Mouse (Mus musculus) stomach, postnatal 0 days (tissue): ENCODE measurements around the gene Mapt. TPM values are rescaled to one million over a fixed set of nuclear protein-coding genes. Genes with fewer than 3 reads are reported as not detected.
"Not testable (repeated sequence)": the region's sequence is repeated elsewhere in the genome, so short reads cannot be mapped to it uniquely, and the experiment has no call there.

Experiments used
- ATAC-seq: fragments of 200-750 bp; cut with Nextera tagmentation; 2 replicates; pipeline ENCODE4 v1.8.0; 2017; ENCODE audit not compliant: low FRiP score, low TSS enrichment
- DNase-seq: peaks from one replicate; pipeline ENCODE4 v3.0.0-alpha.2; 2016; ENCODE audit warnings: low spot score
- H3K27ac ChIP-seq: fragments of 300-500 bp; sonication (generic); replicated peaks from 2 replicates; pipeline ENCODE4 v1.5.1; 2014; ENCODE audit warnings: mild to moderate bottlenecking, control low read depth
- H3K27me3 ChIP-seq: fragments of 300-500 bp; sonication (generic); 2 replicates; pipeline ENCODE4 v1.6.1; 2014; ENCODE audit warnings: low read length; ENCODE audit not compliant: control insufficient read depth, insufficient read depth
- H3K36me3 ChIP-seq: fragments of 300-500 bp; sonication (generic); 2 replicates; pipeline ENCODE4 v1.6.1; 2014; ENCODE audit warnings: low read length, mixed read lengths; ENCODE audit not compliant: control insufficient read depth, insufficient read depth
- H3K4me1 ChIP-seq: fragments of 300-500 bp; sonication (generic); replicated peaks from 2 replicates; pipeline ENCODE4 v1.6.1; 2014; ENCODE audit warnings: antibody characterized with exemption; ENCODE audit not compliant: control insufficient read depth, insufficient read depth
- H3K4me2 ChIP-seq: fragments of 300-500 bp; sonication (generic); replicated peaks from 2 replicates; pipeline ENCODE4 v1.6.1; 2014; ENCODE audit warnings: low read depth, mild to moderate bottlenecking, control low read depth, moderate library complexity
- H3K4me3 ChIP-seq: fragments of 300-500 bp; sonication (generic); 2 replicates; pipeline ENCODE4 v1.5.1; 2014; ENCODE audit warnings: low read depth, low read length, control low read depth
- H3K9ac ChIP-seq: fragments of 300-500 bp; sonication (generic); 2 replicates; pipeline ENCODE4 v1.6.1; 2014; ENCODE audit warnings: mild to moderate bottlenecking, low read length, control low read depth, mixed read lengths
- H3K9me3 ChIP-seq: fragments of 300-500 bp; sonication (generic); 2 replicates; pipeline ENCODE4 v1.6.1; 2016; ENCODE audit warnings: low read length; ENCODE audit not compliant: control insufficient read depth
- CTCF ChIP-seq: IDR thresholded peaks from 2 replicates; pipeline ENCODE4 v1.5.1; 2016; ENCODE audit warnings: antibody characterized with exemption, low read depth, mild to moderate bottlenecking, moderate library complexity
- EP300 ChIP-seq: optimal IDR thresholded peaks from 2 replicates; pipeline ENCODE3; 2016; ENCODE audit warnings: antibody characterized with exemption
- WGBS: fragments of 180-500 bp; shearing (Covaris S2); extraction: QIAGEN DNeasy Blood & Tissue Kit; methylation state at CpG from one replicate; pipeline ENCODE4 v1.1.7; 2014; 5-methylcytosine and 5-hydroxymethylcytosine counted together
- polyA plus RNA-seq: library from polyadenylated mRNA; unstranded; fragments of >200 nt; fragmentation: Nextera tagmentation; extraction: Ambion mirVana; gene quantifications from 2 replicates; pipeline ENCODE4 v1.2.1, GENCODE M21; 2015

Mapt gene
- polyA plus RNA-seq, 1 experiment from 2014 or later, result 8.2 TPM

DNA sequence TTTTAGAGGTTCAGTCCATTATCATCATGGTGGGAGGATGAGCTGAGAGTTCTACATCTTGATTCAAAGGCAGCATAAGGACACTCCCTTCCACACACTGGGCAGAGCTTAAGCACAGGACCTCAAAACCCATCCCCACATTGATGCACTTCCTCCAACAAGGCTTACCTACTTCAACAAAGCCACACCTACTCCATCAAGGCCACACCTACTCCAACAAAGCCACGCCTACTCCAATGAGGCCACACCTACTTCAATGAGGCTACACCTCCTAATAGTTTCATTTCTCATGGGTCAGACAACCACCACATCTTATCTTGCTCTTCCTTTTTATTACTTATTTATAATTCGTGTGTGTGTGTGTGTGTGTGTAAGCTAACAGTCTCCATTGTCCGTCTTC, 22.1 kb upstream of the Mapt start:
- Histone ChIP-seq H3K36me3 (no peaks in the 10 kb centered on the region), H3K4me3 (no peak overlapping the region), H3K4me1 (no peaks in the 10 kb centered on the region), H3K27me3 (no peaks in the 10 kb centered on the region), H3K4me2 (no peak overlapping the region), H3K9me3 (no peaks in the 10 kb centered on the region), H3K27ac (no peak overlapping the region), H3K9ac (no peak overlapping the region)
- ATAC-seq (no peak), DNase-seq (no peak)
- 58% methylated on average over 3 of the region's 3 CpGs for WGBS
- no peak for TF ChIP-seq CTCF
- no peak for TF ChIP-seq EP300

DNA sequence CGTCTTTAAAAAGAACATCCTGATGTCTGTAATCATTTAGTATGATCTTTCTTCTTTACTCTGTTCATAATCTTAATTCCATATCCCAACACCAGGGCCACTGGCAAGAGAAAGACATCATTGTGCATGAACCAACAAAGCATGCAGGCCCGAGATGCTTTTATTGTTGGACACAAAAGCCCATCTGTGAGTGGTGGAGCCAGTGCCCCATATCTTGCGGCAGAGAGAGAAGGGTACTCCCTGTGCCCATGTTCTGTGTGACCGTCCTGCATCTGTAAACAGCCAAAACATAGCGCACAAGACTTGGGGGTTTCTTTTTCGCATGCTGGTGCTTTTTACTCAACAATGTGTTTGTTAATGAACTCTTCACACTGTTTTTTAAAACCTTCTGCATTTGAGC, 19.9 kb upstream of the Mapt start:
- TF ChIP-seq EP300 (no peak), CTCF (no peak)
- ATAC-seq, result no peak

DNA sequence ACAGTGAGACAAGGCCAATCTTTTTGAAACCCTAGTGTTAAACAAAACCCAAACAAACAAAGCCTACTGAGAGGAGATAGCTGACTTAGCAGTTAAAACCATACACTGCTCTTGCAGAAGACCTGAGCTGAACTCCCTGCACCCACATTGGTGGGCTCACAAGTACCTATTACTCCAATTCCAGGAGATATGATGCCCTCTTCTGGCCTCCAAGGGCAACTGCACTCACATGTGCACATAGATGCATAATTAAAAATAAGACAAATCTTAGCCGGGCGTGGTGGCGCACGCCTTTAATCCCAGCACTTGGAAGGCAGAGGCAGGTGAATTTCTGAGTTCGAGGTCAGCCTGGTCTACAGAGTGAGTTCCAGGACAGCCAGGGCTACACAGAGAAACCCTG, 17.1 kb upstream of the Mapt start:
- DNase-seq, H3K4me2 ChIP-seq, H3K4me1 ChIP-seq, H3K9ac ChIP-seq, H3K27ac ChIP-seq, ATAC-seq, H3K9me3 ChIP-seq, H3K4me3 ChIP-seq, H3K27me3 ChIP-seq, H3K36me3 ChIP-seq: not testable (repeated sequence)
- 93% methylated on average over 5 of the region's 5 CpGs for WGBS

More for the DNA sequence above, 19.9 kb upstream of the Mapt start:
- 84% methylated on average over 6 of the region's 6 CpGs for WGBS
- no peak overlapping the region for H3K9ac ChIP-seq
- no peaks in the 10 kb centered on the region for H3K27me3 ChIP-seq
- no peak for DNase-seq
- no peaks in the 10 kb centered on the region for H3K9me3 ChIP-seq
- no peak overlapping the region for H3K4me2 ChIP-seq
- no peak overlapping the region for H3K27ac ChIP-seq
- no peak overlapping the region for H3K4me3 ChIP-seq
- H3K36me3 ChIP-seq, result no peaks in the 10 kb centered on the region
- H3K4me1 ChIP-seq, result no peaks in the 10 kb centered on the region

DNA sequence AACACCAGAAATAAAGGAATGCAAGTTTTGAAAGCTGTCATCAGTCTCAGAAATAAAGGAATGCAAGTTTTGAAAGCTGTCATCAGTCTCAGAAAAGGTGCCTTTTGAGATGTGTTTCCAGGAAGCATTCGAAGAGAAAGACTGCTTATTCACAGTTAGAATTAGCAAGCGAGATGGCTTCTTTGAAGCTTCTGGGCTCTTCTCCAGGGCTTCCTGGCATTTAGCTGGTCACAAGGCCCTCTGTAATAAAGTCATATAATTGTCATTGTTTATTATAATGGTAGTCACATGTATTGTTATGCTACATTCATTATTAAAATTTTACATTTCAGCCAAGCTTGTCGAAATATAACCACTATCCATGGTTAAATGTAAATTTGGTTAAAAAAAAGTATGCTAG, 13.1 kb upstream of the Mapt start:
- Histone ChIP-seq H3K9ac (no peak overlapping the region), H3K4me3 (no peak overlapping the region), H3K9me3 (no peaks in the 10 kb centered on the region), H3K27me3 (no peaks in the 10 kb centered on the region), H3K27ac (no peak overlapping the region), H3K4me1 (no peaks in the 10 kb centered on the region), H3K36me3 (no peaks in the 10 kb centered on the region), H3K4me2 (no peak overlapping the region)
- TF ChIP-seq EP300, result no peak
- TF ChIP-seq CTCF, result no peak
- ATAC-seq (no peak), DNase-seq (no peak)
- WGBS, result 62% methylated on average over 3 of the region's 3 CpGs

DNA sequence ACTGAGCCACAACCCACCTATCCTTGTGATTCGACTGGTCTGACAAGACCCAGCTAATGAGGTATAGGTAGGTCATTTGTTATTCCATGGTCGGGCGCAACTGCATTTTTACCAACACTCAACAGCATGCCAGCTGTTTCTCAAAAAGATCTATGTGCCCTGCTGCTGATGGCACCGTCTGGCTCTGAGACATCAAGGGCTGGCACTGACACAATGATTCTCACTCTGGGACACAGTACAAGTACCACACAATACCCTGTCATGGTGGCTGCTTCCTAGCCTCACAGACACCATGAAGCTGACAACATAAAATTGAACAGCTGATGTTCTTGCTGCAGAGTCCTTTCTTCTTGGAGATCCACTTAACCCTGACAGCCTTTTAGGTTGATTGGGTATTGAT, 10.9 kb upstream of the Mapt start:
- H3K27me3 ChIP-seq, result no peaks in the 10 kb centered on the region
- no peak overlapping the region for H3K4me3 ChIP-seq
- H3K4me2 ChIP-seq, result no peak overlapping the region
- H3K36me3 ChIP-seq, result no peaks in the 10 kb centered on the region
- H3K9ac ChIP-seq, result no peak overlapping the region
- no peaks in the 10 kb centered on the region for H3K4me1 ChIP-seq
- WGBS, result 76% methylated on average over 4 of the region's 4 CpGs
- TF ChIP-seq EP300 (no peak), CTCF (no peak)
- H3K27ac ChIP-seq, result no peak overlapping the region
- DNase-seq (no peak), ATAC-seq (no peak)
- H3K9me3 ChIP-seq, result no peaks in the 10 kb centered on the region

DNA sequence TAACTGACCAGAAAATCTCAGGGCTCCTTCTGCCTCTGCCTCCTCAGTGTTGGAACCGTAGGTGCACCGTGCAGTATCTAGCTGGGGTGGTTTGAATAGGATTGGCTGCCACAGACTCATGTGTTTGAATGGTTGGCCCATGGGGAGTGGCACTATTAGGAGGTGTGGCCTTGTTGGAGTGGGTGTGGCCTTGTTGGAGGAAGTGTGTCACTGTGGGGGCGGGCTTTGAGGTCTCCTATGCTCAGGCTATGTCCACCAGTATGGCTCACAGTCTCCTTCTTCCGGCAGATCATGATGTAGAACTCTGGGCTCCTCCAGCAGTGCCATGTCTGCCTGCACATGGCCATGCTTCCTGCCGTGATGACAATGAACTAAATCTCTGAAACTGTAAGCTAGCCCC, 9.4 kb upstream of the Mapt start:
- Histone ChIP-seq H3K4me1 (no peaks in the 10 kb centered on the region), H3K27me3 (no peaks in the 10 kb centered on the region), H3K9me3 (no peaks in the 10 kb centered on the region), H3K9ac (no peak overlapping the region), H3K27ac (no peak overlapping the region), H3K36me3 (no peaks in the 10 kb centered on the region), H3K4me2 (no peak overlapping the region), H3K4me3 (no peak overlapping the region)
- WGBS, result 81% methylated on average over 5 of the region's 5 CpGs
- no peak for TF ChIP-seq EP300
- TF ChIP-seq CTCF, result no peak
- DNase-seq, result no peak
- ATAC-seq, result no peak

DNA sequence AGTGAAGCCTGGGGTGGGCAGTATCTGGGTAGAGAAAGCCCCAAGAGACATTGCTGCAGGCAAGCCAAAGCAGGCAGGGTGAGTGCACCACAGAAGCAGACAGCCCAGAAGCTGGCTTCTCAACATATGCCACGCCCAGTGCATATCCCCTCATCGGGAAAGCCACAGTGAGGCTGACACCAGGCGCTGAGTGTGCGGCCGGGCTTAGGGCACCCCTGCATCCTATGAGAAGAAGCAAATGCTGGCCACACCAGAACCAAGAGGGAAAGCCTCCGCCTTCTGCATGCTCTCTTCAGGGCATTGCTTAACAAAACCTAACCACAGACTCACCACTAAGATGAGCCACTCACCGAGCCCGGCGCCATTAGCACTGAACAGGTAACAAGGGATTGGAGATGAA, 7.9 kb upstream of the Mapt start:
- Histone ChIP-seq H3K9ac (no peak overlapping the region), H3K27me3 (no peaks in the 10 kb centered on the region), H3K4me3 (no peak overlapping the region), H3K27ac (no peak overlapping the region), H3K9me3 (no peaks in the 10 kb centered on the region), H3K4me1 (no peaks in the 10 kb centered on the region), H3K36me3 (no peaks in the 10 kb centered on the region), H3K4me2 (no peak overlapping the region)
- ATAC-seq, result no peak
- WGBS, result 81% methylated on average over 9 of the region's 9 CpGs
- TF ChIP-seq CTCF, result no peak
- no peak for TF ChIP-seq EP300
- DNase-seq, result no peak
